Mouse (Mus musculus) hindbrain, embryonic 15.5 days (tissue): ENCODE data around the gene Mast4. TPM values are rescaled to one million over a fixed set of nuclear protein-coding genes. Genes with fewer than 3 reads are reported as not detected.

Source experiments
- ATAC-seq: fragments of 200-750 bp; cut with Nextera tagmentation; 2 replicates; pipeline ENCODE4 v1.8.0; 2017; ENCODE audit warnings: low read depth, moderate number of reproducible peaks, moderate TSS enrichment; ENCODE audit not compliant: low FRiP score
- H3K27ac ChIP-seq: fragments of 300-500 bp; sonication (generic); replicated peaks from 2 replicates; pipeline ENCODE4 v1.5.1; 2015; ENCODE audit warnings: mild to moderate bottlenecking, inconsistent platforms
- H3K27me3 ChIP-seq: fragments of 300-500 bp; sonication (generic); 2 replicates; pipeline ENCODE4 v1.6.1; 2015; ENCODE audit warnings: control low read depth, inconsistent platforms
- H3K36me3 ChIP-seq: fragments of 300-500 bp; sonication (generic); 2 replicates; pipeline ENCODE4 v1.6.1; 2015; ENCODE audit warnings: control low read depth, inconsistent platforms
- H3K4me1 ChIP-seq: fragments of 300-500 bp; sonication (generic); replicated peaks from 2 replicates; pipeline ENCODE4 v1.6.1; 2015; ENCODE audit warnings: control low read depth, inconsistent platforms
- H3K4me2 ChIP-seq: fragments of 300-500 bp; sonication (generic); 2 replicates; pipeline ENCODE4 v1.6.1; 2015; ENCODE audit warnings: moderate library complexity, mild to moderate bottlenecking, inconsistent platforms
- H3K4me3 ChIP-seq: fragments of 300-500 bp; sonication (generic); 2 replicates; pipeline ENCODE4 v1.5.1; 2015; ENCODE audit warnings: mild to moderate bottlenecking, inconsistent platforms
- H3K9ac ChIP-seq: fragments of 300-500 bp; sonication (generic); 2 replicates; pipeline ENCODE4 v1.6.1; 2015; ENCODE audit warnings: inconsistent platforms
- H3K9me3 ChIP-seq: fragments of 300-500 bp; sonication (generic); 2 replicates; pipeline ENCODE4 v1.6.1; 2016; ENCODE audit warnings: control low read depth, inconsistent platforms
- WGBS: fragments of 180-500 bp; shearing (Covaris S2); methylation state at CpG from one replicate; pipeline ENCODE4 v1.1.7; 2015; 5-methylcytosine and 5-hydroxymethylcytosine counted together
- polyA plus RNA-seq: library from polyadenylated mRNA; unstranded; fragments of >200 nt; fragmentation: Nextera tagmentation; extraction: Ambion mirVana; gene quantifications from 2 replicates; pipeline ENCODE4 v1.2.1, GENCODE M21; 2015

Gene Mast4
- polyA plus RNA-seq, 1 experiment from 2014 or later, result 29.1 TPM

DNA sequence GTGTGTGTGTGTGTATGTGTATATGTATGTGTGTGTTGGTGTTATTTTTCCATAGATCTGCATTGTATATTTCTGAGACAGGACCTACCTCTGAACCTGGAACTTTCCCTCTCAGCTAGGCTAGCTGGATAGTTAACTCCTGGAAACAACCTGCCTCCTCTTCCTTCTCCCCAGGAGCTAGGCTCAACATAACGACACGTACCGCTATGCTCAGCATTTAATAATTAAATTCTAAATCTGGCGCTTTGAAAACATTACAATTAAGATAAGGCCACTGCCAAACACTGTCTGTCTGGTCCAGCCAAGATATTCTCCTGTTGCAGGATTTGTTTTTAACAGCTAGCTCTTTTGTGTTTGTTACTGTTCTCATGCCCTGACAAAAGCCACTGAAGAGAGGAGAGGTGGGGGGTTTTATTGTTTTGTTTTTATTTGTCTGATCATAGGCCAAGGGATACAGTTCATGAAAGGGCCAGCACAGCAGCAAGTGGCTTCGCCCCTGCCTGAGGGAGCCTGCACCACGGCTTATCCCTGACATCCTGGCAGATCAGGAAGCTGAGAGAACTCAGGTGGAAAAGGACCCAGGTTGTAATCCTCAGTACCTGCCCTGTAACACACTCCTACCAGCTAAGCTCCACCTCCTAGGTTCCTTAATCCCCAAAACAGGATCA lies 205.0 kb downstream of the Mast4 start:
- ATAC-seq, result no peak
- 0 out of 2 replicates have a peak, but pooled peaks cover 4% of the 10 kb centered on the region for H3K4me1 ChIP-seq
- H3K4me3 ChIP-seq, result no peak overlapping the region
- no peaks in the 10 kb centered on the region for H3K9me3 ChIP-seq
- H3K4me2 ChIP-seq, result no peak overlapping the region
- H3K36me3 ChIP-seq, result no peaks in the 10 kb centered on the region
- no peaks in the 10 kb centered on the region for H3K27me3 ChIP-seq
- no peak overlapping the region for H3K9ac ChIP-seq
- H3K27ac ChIP-seq, result no peak overlapping the region
- WGBS, result 49% methylated on average over 6 of the region's 6 CpGs

- H3K9ac ChIP-seq, result no peak overlapping the region
- no peak overlapping the region for H3K4me2 ChIP-seq
- H3K4me1 ChIP-seq, result 0 out of 2 replicates have a peak, but pooled peaks cover 4% of the 10 kb centered on the region
- WGBS, result 57% methylated on average over 7 of the region's 7 CpGs
- ATAC-seq, result no peak
- no peaks in the 10 kb centered on the region for H3K9me3 ChIP-seq
- H3K36me3 ChIP-seq, result no peaks in the 10 kb centered on the region
- no peaks in the 10 kb centered on the region for H3K27me3 ChIP-seq
- no peak overlapping the region for H3K27ac ChIP-seq
- no peak overlapping the region for H3K4me3 ChIP-seq
These were observed 205.6 kb downstream of the Mast4 start for GRCm38 (mm10) chr13:103128729-103129128.

DNA sequence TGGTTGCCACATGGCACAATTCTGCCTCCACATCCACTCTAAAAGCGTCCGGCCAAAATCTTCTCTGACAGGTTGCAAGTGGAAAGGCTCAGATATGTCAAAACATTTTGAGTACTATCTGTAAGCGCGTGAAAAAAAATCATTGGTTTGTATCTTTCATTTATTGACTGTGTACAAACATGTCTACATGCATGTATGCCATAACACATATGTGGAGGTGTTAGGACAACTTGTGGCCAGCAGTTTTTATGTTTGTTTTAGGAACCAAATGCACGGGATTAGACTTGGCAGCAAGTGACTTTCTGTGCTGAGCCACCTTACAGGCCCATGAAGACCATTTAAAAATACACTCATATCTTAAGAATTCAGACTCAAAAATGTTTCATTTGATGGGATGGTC lies 206.7 kb downstream of the Mast4 start:
- H3K4me2 ChIP-seq, result no peak overlapping the region
- no peaks in the 10 kb centered on the region for H3K27me3 ChIP-seq
- no peak overlapping the region for H3K27ac ChIP-seq
- no peak for ATAC-seq
- H3K9me3 ChIP-seq, result no peaks in the 10 kb centered on the region
- H3K4me3 ChIP-seq, result no peak overlapping the region
- no peaks in the 10 kb centered on the region for H3K36me3 ChIP-seq
- H3K4me1 ChIP-seq, result 0 out of 2 replicates have a peak, but pooled peaks cover 4% of the 10 kb centered on the region
- H3K9ac ChIP-seq, result no peak overlapping the region
- 94% methylated on average over 5 of the region's 5 CpGs for WGBS

DNA sequence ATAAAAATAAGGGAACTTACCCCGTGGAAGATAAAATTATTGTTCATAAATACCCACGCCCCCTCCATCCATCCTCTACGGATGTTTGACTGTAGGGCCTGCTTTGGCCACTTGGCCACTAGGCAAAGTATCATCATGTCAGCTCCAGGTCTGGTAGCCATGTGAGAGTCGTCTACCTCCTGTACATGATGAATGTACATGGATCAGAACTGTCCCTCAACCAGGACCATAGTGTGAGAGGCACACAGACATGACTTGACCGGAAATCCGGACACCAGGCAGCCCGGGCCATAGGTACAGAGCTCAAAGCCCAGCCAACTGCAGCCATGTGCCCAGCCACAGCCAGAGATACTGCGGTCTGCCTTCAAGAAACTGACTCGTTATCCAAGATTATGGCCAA lies 210.6 kb downstream of the Mast4 start:
- ATAC-seq, result no peak
- H3K4me1 ChIP-seq, result peaks cover 18% of the 10 kb centered on the region
- H3K4me2 ChIP-seq, result no peak overlapping the region
- H3K36me3 ChIP-seq, result no peaks in the 10 kb centered on the region
- H3K27ac ChIP-seq, result no peak overlapping the region
- no peaks in the 10 kb centered on the region for H3K9me3 ChIP-seq
- 94% methylated on average over 9 of the region's 9 CpGs for WGBS
- H3K9ac ChIP-seq, result no peak overlapping the region
- H3K27me3 ChIP-seq, result no peaks in the 10 kb centered on the region
- no peak overlapping the region for H3K4me3 ChIP-seq

DNA sequence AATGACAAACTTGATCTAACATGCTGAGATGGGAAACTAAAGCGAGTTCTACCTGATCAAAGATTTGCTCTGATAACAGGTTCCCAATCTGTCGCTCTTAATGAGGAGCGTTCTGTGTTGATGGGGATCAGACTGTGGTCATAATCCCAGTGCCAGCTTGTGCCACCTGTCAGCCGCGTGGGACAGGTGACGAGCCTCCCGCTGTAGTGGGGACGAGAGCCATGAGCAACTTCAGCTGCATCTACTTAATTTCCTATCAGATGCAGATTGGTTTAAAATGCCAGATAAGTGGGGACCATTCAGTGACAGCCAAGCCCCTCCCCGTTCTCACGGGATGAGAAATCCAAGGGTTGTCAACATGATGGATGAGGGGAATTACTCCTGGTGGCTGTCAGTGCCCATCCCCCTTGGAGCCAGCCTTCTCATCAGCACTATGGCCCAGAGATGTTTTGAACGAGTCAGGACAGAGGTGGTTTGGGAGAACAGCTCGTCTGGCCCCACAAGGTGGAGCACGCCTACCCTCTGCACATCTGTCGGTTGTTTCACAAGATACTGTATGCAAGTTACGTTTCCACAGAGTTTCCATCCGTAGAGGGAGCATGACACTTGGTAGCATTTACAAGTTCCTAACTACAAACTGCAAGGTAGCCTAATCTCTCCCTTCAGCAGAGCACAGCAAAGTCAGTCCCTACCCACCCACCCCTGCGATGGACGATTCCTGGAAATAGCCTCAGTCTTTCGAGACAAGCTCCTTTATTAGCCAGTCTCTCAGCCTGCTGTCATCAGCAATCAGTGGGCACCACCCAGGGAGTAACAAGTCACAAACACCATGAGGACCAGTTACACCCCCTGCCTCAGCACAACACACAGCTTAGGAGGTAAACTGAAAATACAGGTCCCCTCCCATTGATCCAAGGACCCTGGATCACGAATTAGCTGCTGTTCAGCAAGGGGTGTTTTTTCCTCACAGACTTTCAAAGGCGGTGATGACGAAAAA lies 212.2 kb downstream of the Mast4 start:
- Histone ChIP-seq H3K36me3 (no peaks in the 10 kb centered on the region), H3K27ac (no peak overlapping the region), H3K9me3 (no peaks in the 10 kb centered on the region), H3K4me2 (peak overlapping the region; percentile 28), H3K4me3 (no peak overlapping the region), H3K27me3 (no peaks in the 10 kb centered on the region), H3K4me1 (peaks cover 18% of the 10 kb centered on the region), H3K9ac (no peak overlapping the region)
- WGBS, result 35% methylated on average over 22 of the region's 22 CpGs
- ATAC-seq, result peak; percentile 68

GRCm38 (mm10) chr13:103120669-103121131 lies 213.6 kb downstream of the Mast4 start:
- Histone ChIP-seq H3K36me3 (no peaks in the 10 kb centered on the region), H3K4me3 (no peak overlapping the region), H3K4me1 (peaks cover 18% of the 10 kb centered on the region), H3K9ac (no peak overlapping the region), H3K9me3 (no peaks in the 10 kb centered on the region), H3K27ac (peak overlapping the region; percentile 32), H3K27me3 (no peaks in the 10 kb centered on the region), H3K4me2 (peak overlapping the region; percentile 37)
- ATAC-seq, result peak; percentile 82
- 7% methylated on average over 7 of the region's 7 CpGs for WGBS

DNA sequence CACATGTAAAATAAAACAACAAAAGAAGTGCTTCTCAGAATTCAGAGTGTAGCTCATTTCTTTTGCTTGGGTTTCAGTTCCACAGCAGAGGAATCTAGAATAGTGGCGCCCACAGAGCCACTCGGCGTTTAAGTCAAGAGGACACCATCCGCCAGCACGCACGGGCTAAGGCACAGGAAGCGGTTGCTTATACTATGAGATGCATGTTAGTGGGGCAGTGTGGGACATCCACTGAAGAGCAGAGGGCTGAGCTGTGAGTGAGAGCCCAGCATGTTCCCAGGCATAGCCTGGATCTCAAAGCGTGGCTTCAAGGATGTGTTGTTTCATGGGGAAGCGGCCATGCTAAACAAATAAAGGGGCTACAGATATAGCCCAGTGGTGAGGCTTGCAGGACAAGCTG lies 214.6 kb downstream of the Mast4 start:
- no peak overlapping the region for H3K9ac ChIP-seq
- H3K27me3 ChIP-seq, result no peaks in the 10 kb centered on the region
- no peak for ATAC-seq
- peaks cover 25% of the 10 kb centered on the region for H3K4me1 ChIP-seq
- H3K4me2 ChIP-seq, result no peak overlapping the region
- WGBS, result 87% methylated on average over 9 of the region's 9 CpGs
- no peaks in the 10 kb centered on the region for H3K36me3 ChIP-seq
- no peak overlapping the region for H3K4me3 ChIP-seq
- H3K9me3 ChIP-seq, result no peaks in the 10 kb centered on the region
- no peak overlapping the region for H3K27ac ChIP-seq

DNA sequence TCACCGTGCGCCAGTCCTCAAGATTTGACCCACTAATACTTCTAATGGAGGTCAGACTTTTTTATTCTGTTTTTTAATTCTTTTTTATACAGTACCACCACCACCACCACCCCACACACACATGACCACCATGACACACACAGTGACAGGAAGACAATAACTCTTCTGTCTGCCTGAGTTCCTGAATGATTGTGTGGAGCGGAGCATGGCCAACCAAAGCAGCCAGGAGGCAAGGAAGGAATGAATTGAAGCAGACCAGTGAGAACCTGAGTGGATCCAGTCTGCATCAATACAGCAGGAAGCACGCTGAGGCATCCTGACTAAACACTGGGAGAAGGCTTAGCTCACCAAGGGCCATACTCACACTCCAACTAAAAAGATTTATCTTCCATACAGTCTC lies 219.2 kb downstream of the Mast4 start:
- Histone ChIP-seq H3K9me3 (no peaks in the 10 kb centered on the region), H3K9ac (no peak overlapping the region), H3K4me1 (peaks cover 14% of the 10 kb centered on the region), H3K4me2 (no peak overlapping the region), H3K36me3 (no peaks in the 10 kb centered on the region), H3K27ac (no peak overlapping the region), H3K27me3 (no peaks in the 10 kb centered on the region), H3K4me3 (no peak overlapping the region)
- 77% methylated on average over 4 of the region's 4 CpGs for WGBS
- ATAC-seq, result no peak

GRCm38 (mm10) chr13:103114274-103114673 lies 220.0 kb downstream of the Mast4 start:
- Histone ChIP-seq H3K36me3 (no peaks in the 10 kb centered on the region), H3K9me3 (no peaks in the 10 kb centered on the region), H3K27ac (0 out of 2 replicates have a peak overlapping the region, but pooled peaks have one; percentile 34), H3K9ac (no peak overlapping the region), H3K4me3 (no peak overlapping the region), H3K27me3 (no peaks in the 10 kb centered on the region), H3K4me1 (peaks cover 14% of the 10 kb centered on the region), H3K4me2 (no peak overlapping the region)
- peak; percentile 87 for ATAC-seq
- 27% methylated on average over 5 of the region's 5 CpGs for WGBS

GRCm38 (mm10) chr13:103109872-103110271 lies 224.4 kb downstream of the Mast4 start:
- no peaks in the 10 kb centered on the region for H3K36me3 ChIP-seq
- peaks cover 9% of the 10 kb centered on the region for H3K4me1 ChIP-seq
- no peaks in the 10 kb centered on the region for H3K27me3 ChIP-seq
- H3K27ac ChIP-seq, result no peak overlapping the region
- ATAC-seq, result no peak
- H3K4me2 ChIP-seq, result no peak overlapping the region
- no peak overlapping the region for H3K9ac ChIP-seq
- H3K9me3 ChIP-seq, result no peaks in the 10 kb centered on the region
- 31% methylated on average over 10 of the region's 10 CpGs for WGBS
- no peak overlapping the region for H3K4me3 ChIP-seq

- Histone ChIP-seq H3K27me3 (no peaks in the 10 kb centered on the region), H3K9me3 (no peaks in the 10 kb centered on the region), H3K4me1 (no peaks in the 10 kb centered on the region; the same call in 1 of the 2 replicates), H3K4me2 (no peak overlapping the region), H3K27ac (no peak overlapping the region), H3K9ac (no peak overlapping the region), H3K36me3 (no peaks in the 10 kb centered on the region), H3K4me3 (no peak overlapping the region)
- no peak for ATAC-seq
- WGBS, result 88% methylated on average over 5 of the region's 5 CpGs
These were observed 226.9 kb downstream of the Mast4 start for GRCm38 (mm10) chr13:103107362-103107761.

- Histone ChIP-seq H3K9me3 (no peaks in the 10 kb centered on the region), H3K36me3 (no peaks in the 10 kb centered on the region), H3K27ac (no peak overlapping the region), H3K4me1 (peaks cover 1% of the 10 kb centered on the region), H3K4me3 (no peak overlapping the region), H3K27me3 (no peaks in the 10 kb centered on the region), H3K9ac (no peak overlapping the region), H3K4me2 (no peak overlapping the region)
- 73% methylated on average over 6 of the region's 6 CpGs for WGBS
- peak; percentile 64 for ATAC-seq
These were observed 231.7 kb downstream of the Mast4 start for GRCm38 (mm10) chr13:103102598-103102997.
